Mouse (Mus musculus) brain, embryonic 14.5 days (tissue): ENCODE measurements around the gene Bmf.
"Not testable (repeated sequence)": the region's sequence is repeated elsewhere in the genome, so short reads cannot be mapped to it uniquely, and the experiment has no call there.

ENCODE experiments used
- CTCF ChIP-seq: fragments of 200-500 bp; IDR thresholded peaks from 2 replicates; pipeline ENCODE4 v1.5.1; 2012; ENCODE audit warnings: inconsistent platforms, mild to moderate bottlenecking, moderate library complexity, borderline replicate concordance; ENCODE audit not compliant: insufficient read depth, insufficient read length; ENCODE audit errors: extremely low read depth
- POLR2A ChIP-seq: fragments of 200-500 bp; IDR thresholded peaks from 2 replicates; pipeline ENCODE4 v1.6.1; 2012; ENCODE audit warnings: mild to moderate bottlenecking, inconsistent platforms, borderline replicate concordance; ENCODE audit not compliant: poor library complexity, insufficient read depth, insufficient read length, severe bottlenecking; ENCODE audit errors: extremely low read depth

DNA sequence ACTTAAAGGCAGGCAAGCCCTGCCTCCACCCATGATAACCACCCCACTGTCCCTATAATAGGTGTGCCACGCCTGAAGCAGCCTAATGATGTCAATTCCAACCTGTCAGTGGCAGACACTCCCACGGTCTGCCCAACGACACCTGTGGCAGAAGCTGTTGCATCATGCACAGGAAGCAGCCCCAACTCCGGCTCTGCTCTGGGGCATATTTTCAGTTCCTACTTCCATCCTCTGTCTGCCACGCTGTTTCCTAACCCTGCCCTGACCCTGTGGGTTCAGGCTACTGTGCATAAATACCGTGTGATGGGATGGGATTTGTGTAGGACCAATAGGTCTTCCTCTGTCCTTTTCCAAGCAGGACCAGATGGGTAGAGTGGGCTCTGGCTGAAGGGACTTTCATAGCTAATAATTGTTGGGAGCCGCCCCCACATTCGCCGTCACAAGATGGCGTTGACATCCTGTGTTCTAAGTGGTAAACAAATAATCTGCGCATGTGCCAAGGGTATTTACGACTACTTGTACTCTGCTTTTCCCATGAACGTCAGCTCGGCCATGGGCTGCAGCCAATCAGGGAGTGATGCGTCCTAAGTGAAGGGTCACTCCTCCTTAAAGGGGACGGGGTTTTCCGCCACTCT is 5.0 kb upstream of the Bmf start:
- TF ChIP-seq POLR2A, CTCF: not testable (repeated sequence)
